Mouse (Mus musculus) myocyte (in vitro differentiated cells): ENCODE measurements around the gene Glt1d1.

Experiments
- E2F4 ChIP-seq: IDR thresholded peaks from one replicate; pipeline ENCODE4 v1.6.1; 2011; ENCODE audit warnings: mild to moderate bottlenecking, control low read depth, moderate library complexity; ENCODE audit not compliant: insufficient read depth
- MYOD1 ChIP-seq, 3 experiments: IDR thresholded peaks; one replicate each; pipeline ENCODE4 v1.6.1; 2011; ENCODE audit warnings: control low read depth in 2 of 3, low read depth in 2 of 3, mild to moderate bottlenecking in 2 of 3, moderate library complexity in 1 of 3; ENCODE audit not compliant: insufficient read length in 2 of 3, control insufficient read depth in 1 of 3
- POLR2AphosphoS2 ChIP-seq: IDR thresholded peaks from one replicate; pipeline ENCODE4 v1.6.1; 2011; ENCODE audit warnings: low read depth, control low read depth; ENCODE audit not compliant: insufficient read length
- TCF12 ChIP-seq: IDR thresholded peaks from one replicate; pipeline ENCODE4 v1.6.1; 2011; ENCODE audit warnings: mild to moderate bottlenecking, control low read depth; ENCODE audit not compliant: poor library complexity, insufficient read depth, severe bottlenecking

GRCm38 (mm10) chr5:127691085-127691484 is 59.0 kb downstream of the Glt1d1 start:
- no peak for TF ChIP-seq MYOD1 (IDR thresholded peaks at IDR 0.05; ENCODE audit: control insufficient read depth in 1 of 3, insufficient read length in 2 of 3, low read depth in 2 of 3)
- TF ChIP-seq E2F4: no peak
- TF ChIP-seq TCF12: no peak
- no peak for TF ChIP-seq POLR2AphosphoS2
